Mouse (Mus musculus) spleen, adult 2 months (tissue): ENCODE data around the gene Dclk1.

ENCODE experiments used
- CTCF ChIP-seq: fragments of 200-500 bp; IDR thresholded peaks from 2 replicates; pipeline ENCODE4 v1.5.1; 2011; ENCODE audit warnings: mild to moderate bottlenecking, inconsistent platforms; ENCODE audit not compliant: insufficient read depth, insufficient read length, insufficient replicate concordance; ENCODE audit errors: extremely low read depth
- POLR2A ChIP-seq: fragments of 200-500 bp; IDR thresholded peaks from 2 replicates; pipeline ENCODE4 v1.6.1; 2011; ENCODE audit warnings: low read depth, low read length, inconsistent platforms

DNA sequence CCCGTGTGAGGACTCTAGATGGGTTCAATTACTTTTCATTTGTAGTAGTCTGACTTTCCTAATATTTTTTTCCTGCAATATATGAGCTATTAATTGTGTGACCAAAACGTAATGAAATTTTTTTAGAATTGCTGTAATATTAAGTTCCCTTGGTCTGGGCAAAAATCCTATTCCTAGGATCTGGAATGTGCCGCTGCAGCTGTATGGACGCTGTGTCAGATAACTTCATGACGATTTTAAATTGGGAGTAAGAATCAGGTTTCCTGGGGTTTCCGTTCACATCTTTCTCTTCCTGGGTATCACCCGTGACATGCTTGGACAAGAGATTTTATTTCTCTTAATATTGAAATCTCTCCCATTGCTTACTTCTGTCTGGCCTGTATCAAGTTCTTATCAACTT, 253.1 kb downstream of the Dclk1 start:
- TF ChIP-seq CTCF (no peak), POLR2A (no peak)
